Mouse (Mus musculus): ENCODE measurements around the gene Pih1d2.

- TF ChIP-seq CTCF (IDR thresholded peaks at IDR 0.05; ENCODE audit: control insufficient read depth, insufficient read depth, insufficient replicate concordance, low read depth, low read length) (no peak), POLR2A (IDR thresholded peaks at IDR 0.05; ENCODE audit: control insufficient read depth, low read depth, low read length) (peak; percentile 88)
Measured at GRCm38 (mm10) chr9:50659392-50660217, 42.5 kb downstream of the Pih1d2 start, which contains the start of gene Dlat.

Data from testis, adult 2 months (tissue).